Mouse (Mus musculus) embryonic facial prominence, embryonic 14.5 days (tissue): Measurements from ENCODE around the gene Usp15. TPM values are rescaled to one million over a fixed set of nuclear protein-coding genes. Genes with fewer than 3 reads are reported as not detected.

Source experiments
- ATAC-seq: fragments of 200-750 bp; cut with Nextera tagmentation; 2 replicates; pipeline ENCODE4 v1.8.0; 2017; ENCODE audit warnings: low read depth, moderate number of reproducible peaks, moderate TSS enrichment
- DNase-seq: peaks from one replicate; pipeline ENCODE4 v3.0.0-alpha.2; 2015; ENCODE audit warnings: low spot score
- H3K27ac ChIP-seq: fragments of 300-500 bp; sonication (generic); replicated peaks from 2 replicates; pipeline ENCODE4 v1.5.1; 2014; ENCODE audit warnings: low read depth, mild to moderate bottlenecking, low read length, moderate library complexity
- H3K27me3 ChIP-seq: fragments of 300-500 bp; sonication (generic); replicated peaks from 2 replicates; pipeline ENCODE4 v1.6.1; 2014; ENCODE audit warnings: low read length; ENCODE audit not compliant: control insufficient read depth, insufficient read depth
- H3K36me3 ChIP-seq: fragments of 300-500 bp; sonication (generic); 2 replicates; pipeline ENCODE4 v1.6.1; 2014; ENCODE audit warnings: low read length, mixed read lengths; ENCODE audit not compliant: control insufficient read depth, insufficient read depth
- H3K4me1 ChIP-seq: fragments of 300-500 bp; sonication (generic); 2 replicates; pipeline ENCODE4 v1.6.1; 2014; ENCODE audit warnings: antibody characterized with exemption, low read length; ENCODE audit not compliant: control insufficient read depth, insufficient read depth
- H3K4me2 ChIP-seq: fragments of 300-500 bp; sonication (generic); 2 replicates; pipeline ENCODE4 v1.6.1; 2014; ENCODE audit warnings: low read depth, mild to moderate bottlenecking, low read length, moderate library complexity, mixed read lengths
- H3K4me3 ChIP-seq: fragments of 300-500 bp; sonication (generic); 2 replicates; pipeline ENCODE4 v1.5.1; 2014; ENCODE audit warnings: low read depth, mild to moderate bottlenecking, low read length
- H3K9ac ChIP-seq: fragments of 300-500 bp; sonication (generic); 2 replicates; pipeline ENCODE4 v1.6.1; 2014; ENCODE audit warnings: low read depth, mild to moderate bottlenecking, low read length, moderate library complexity, mixed read lengths
- H3K9me3 ChIP-seq: fragments of 300-500 bp; sonication (generic); 2 replicates; pipeline ENCODE4 v1.6.1; 2016; ENCODE audit warnings: low read length; ENCODE audit not compliant: control insufficient read depth
- WGBS: fragments of 180-500 bp; shearing (Covaris S2); extraction: QIAGEN DNeasy Blood & Tissue Kit; methylation state at CpG from one replicate; pipeline ENCODE4 v1.1.7; 2014; 5-methylcytosine and 5-hydroxymethylcytosine counted together
- microRNA-seq: library from miRNA; unstranded; fragments of <30 nt; microRNA quantifications from one replicate; pipeline ENCODE4, GENCODE M21; 2016; ENCODE audit warnings: borderline number of aligned reads
- polyA plus RNA-seq: library from polyadenylated mRNA; unstranded; fragments of >200 nt; fragmentation: Nextera tagmentation; extraction: Ambion mirVana; gene quantifications from 2 replicates; pipeline ENCODE4 v1.2.1, GENCODE M21; 2014

The Usp15 gene
- polyA plus RNA-seq, 1 experiment from 2014 or later = 74.5 TPM

DNA sequence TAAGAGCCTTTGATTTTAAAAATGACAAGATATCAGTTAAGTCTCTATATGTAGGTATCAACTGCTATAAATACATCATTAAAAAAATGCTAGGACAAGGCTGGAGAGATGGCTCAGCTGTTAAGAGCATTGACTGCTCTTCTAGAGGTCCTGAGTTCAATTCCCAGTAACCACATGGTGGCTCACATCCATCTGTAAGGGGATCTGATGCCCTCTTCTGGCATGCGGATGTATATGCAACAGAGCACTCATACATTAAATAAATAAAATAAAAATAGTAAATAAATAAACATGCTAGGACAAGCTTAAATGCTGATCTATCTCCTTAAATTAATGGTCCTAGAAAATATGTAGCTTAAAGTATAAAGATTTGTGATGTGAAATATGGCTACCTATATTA lies 139.7 kb downstream of the Usp15 start:
- no peak overlapping the region for H3K4me3 ChIP-seq
- H3K27me3 ChIP-seq = no peaks in the 10 kb centered on the region
- no peak overlapping the region for H3K4me2 ChIP-seq
- H3K36me3 ChIP-seq = peaks cover 10% of the 10 kb centered on the region; the same call in 1 of the 2 replicates
- WGBS = 87% methylated on average over 1 of the region's 1 CpGs
- H3K4me1 ChIP-seq = no peaks in the 10 kb centered on the region
- DNase-seq (no peak), ATAC-seq (no peak)
- no peak overlapping the region for H3K9ac ChIP-seq
- no peaks in the 10 kb centered on the region for H3K9me3 ChIP-seq
- H3K27ac ChIP-seq = no peak overlapping the region

DNA sequence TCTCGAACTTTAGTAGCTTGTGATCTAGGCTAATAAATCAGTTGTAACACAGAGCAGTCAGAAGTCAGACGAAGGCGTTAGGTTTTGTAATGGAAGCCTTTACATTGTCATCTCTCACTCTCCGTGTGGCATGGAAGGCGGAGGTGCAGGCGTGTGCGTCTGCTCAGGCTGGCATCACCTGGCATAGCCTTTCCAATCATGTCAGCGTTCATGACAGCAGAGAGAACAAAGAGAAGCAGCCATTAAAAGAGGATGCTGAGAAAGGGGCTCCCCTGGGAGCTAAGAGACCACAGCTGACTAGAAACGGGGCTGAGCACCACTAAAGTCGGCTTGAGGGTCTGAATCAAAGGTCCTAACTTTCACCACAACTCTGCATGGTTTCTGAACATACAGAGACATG lies 140.3 kb downstream of the Usp15 start:
- H3K27me3 ChIP-seq = no peaks in the 10 kb centered on the region
- H3K4me2 ChIP-seq = no peak overlapping the region
- H3K27ac ChIP-seq = no peak overlapping the region
- H3K4me3 ChIP-seq = no peak overlapping the region
- 83% methylated on average over 10 of the region's 10 CpGs for WGBS
- H3K36me3 ChIP-seq = peaks cover 15% of the 10 kb centered on the region; the same call in 1 of the 2 replicates
- ATAC-seq (no peak), DNase-seq (no peak)
- no peaks in the 10 kb centered on the region for H3K4me1 ChIP-seq
- no peaks in the 10 kb centered on the region for H3K9me3 ChIP-seq
- no peak overlapping the region for H3K9ac ChIP-seq

DNA sequence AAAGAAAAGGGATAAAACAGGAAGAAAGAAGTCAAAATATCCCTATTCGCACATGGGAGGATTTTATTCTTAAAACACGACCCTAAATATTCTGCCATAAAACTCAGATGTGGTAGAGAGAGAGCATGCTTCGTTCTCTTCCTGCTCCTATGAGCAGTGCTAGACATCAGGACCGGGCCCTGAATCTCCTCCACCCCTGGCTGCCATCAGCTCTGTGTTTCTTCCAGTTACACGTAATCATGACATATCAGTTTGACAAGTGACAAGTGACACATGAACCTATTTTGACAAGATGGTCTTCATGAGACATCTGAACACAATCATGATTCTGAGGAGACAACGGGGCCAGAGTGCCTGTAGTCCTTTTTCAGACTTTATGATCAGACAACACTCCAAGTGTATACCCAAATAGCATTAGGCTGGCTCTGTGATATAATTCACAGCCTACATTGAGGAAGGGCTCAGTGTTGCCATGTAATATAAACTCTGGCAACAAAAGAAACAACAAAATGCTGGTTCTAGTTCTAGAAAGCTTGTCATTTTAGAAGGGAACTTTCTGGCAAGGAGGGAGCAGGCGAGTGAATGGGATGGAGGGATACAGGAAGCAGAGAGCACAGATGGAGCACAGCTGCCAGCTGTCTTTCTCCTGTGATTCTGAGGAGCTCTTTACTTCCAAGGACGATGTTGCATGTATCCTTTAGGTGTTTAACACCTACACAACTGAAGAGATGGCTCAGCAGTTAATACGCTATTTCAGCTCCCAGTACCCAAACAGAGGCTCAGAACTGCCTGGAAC lies 141.4 kb downstream of the Usp15 start:
- Histone ChIP-seq H3K27me3 (no peaks in the 10 kb centered on the region), H3K9ac (no peak overlapping the region), H3K4me2 (no peak overlapping the region), H3K9me3 (no peaks in the 10 kb centered on the region), H3K27ac (no peak overlapping the region), H3K36me3 (peaks cover 24% of the 10 kb centered on the region), H3K4me1 (no peaks in the 10 kb centered on the region), H3K4me3 (no peak overlapping the region)
- ATAC-seq = no peak
- 75% methylated on average over 9 of the region's 9 CpGs for WGBS
- DNase-seq = no peak

Small RNA genes lying within 50 kb of the gene (microRNA-seq; reads per million reads assigned to microRNA genes)
- gene Gm27920 = not detected

Other genes starting within 250 kb of the Usp15 start
- 44.5 and 48.3 TPM in 2 replicates for gene Mon2, start 120.5 kb downstream of the Usp15 start, polyA plus RNA-seq
- 2.9 and 4.3 TPM in 2 replicates for gene Fam19a2, start 67.0 kb upstream of the Usp15 start, polyA plus RNA-seq